Mouse (Mus musculus) right cerebral cortex, postnatal 36 days (tissue): ENCODE measurements around the gene Patl2.
A peak's percentile ranks its signal among the peaks of the same experiment; 100 is the strongest.
"Not testable (repeated sequence)": the region's sequence is repeated elsewhere in the genome, so short reads cannot be mapped to it uniquely, and the experiment has no call there.

Source experiments
- DNase-seq, 2 experiments: peaks; one replicate each; pipeline ENCODE4 v3.0.0; 2022; ENCODE audit warnings: low spot score in 2 of 2, mixed read lengths in 1 of 2

Patl2 gene

DNA sequence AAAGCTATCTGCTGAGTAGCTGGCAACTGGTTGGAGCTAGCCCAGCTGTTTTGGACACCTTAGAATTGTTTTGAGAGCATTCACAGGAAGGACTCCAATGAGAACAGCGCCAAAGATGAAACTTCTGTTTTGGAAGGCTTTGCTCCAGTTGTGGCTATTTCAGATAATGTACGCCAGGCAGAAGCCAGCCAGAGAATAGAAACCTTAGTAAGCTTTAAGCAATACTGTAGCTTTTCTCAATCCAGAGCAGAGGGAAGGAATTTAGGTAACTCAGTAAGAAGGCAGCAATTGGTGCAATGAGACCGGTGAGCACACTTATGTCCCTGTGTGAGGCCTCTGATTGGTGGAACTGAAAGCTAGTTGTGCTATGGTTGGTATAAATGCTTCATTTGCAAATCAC is 42.9 kb downstream of the Patl2 start:
- no peak for DNase-seq

DNA sequence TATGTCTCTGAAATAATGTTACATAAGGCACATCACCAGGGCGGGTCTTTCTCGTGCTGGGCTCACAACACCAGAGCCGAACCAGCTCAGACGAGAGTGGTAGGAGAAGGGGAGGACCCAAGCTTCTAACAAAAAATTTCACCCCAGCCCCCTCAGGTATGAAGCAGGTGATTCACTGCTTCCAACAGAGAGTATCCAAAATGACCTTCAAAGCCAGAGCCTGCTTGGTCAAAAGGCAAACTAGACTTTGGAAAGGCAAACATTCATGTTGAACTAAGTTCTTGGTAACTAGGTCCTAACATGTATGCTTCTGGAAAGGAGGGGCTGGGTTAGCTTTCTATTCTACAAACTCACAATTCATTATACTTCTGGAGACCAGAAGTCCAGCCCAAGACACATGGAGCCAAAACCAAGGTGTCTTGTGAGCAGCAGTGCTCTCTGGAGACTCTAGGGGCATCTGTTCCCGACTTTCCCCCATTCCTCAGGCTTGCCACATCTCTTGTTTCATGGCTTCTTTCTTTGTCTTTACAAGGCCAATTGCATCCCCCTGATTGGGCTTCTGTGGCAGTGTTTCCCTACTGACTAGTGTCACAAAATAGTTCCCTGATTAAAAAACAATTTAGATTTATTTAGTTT is 44.5 kb downstream of the Patl2 start:
- DNase-seq: no peak

DNA sequence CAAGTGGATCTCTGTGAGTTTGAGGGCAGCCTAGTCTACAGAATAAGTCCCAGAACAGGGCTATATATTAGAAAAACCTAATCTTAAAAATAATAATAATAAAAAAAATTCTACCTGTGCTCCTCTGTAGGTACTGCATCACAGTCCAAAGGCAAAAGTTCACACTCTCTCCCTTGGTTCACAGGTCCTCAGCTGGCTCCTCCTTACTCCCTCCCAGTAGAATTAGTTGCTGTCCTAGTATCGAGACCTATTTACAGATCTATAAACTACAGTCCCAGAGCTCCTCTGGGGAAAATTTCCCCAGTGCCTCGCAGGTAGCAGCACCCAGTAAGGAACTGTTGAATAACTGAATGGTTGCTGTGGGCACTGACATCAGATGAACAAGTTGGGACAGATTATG is 45.2 kb downstream of the Patl2 start:
- DNase-seq: no peak

DNA sequence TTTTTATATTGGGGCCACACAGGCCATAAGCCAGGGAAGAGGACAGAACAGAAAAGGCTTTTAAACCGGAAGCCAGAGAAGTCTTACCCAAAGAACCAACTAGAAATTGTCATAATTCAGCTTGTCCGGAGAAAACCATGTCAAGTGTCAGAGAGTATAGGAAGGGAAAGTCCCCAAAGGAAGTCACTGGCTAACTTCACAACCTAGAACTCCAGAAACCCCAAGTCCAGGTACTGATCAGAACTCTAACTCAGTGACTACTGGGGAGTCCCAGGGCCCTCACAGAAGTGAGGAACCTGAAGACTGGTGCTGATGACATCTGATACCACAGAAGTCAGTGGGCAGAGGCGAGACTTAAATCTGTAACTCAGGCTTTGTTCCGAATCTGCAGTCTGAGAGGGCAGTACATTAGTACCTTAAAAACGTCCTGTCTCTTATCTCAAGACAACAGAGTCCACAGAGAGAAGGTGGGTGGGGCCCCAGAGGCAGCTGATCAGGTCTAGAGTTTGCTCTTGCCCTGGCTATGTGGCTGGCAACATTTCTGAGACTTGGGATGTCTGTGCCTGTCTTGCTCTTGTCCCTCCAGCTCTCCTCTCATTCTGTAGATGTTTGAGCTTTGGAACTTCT is 48.0 kb downstream of the Patl2 start:
- no peak for DNase-seq

DNA sequence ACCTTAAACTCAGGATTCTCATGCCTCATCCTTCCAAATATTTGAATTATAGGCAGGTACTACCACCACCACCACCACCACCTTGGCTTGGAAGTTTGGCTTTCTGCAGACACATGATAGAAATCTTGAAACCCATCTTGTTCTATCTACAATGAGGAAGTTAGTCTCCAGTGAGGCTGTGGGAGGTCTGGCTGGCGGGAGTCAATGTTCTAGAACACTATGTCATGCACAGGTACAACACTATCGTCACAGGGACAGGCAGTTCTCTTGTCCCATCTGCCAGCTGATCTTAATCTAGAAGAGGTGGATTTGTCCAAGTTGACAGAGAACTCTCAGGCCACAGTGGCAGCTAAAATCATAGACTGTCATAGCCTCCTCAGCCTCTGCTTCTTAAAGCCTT is 53.4 kb downstream of the Patl2 start:
- no peak for DNase-seq

DNA sequence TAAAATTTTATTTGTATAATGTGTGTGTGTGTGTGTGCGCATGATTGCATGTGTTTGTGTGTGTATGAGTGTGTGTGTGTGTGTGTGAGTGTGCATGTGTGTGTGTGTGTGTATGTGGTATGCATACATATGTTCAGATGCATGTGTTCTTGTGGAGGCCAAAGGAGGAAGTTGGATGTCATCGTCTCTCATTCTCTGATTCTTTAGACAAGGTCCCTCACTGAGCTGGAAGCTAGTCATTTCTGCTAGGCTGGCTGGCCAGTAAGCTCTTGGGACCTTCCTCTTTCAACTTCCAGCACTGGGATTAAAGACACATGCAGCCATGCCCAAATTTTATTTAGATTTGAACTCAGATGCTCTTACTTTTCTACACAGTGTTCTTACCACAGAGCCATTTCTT is 53.9 kb downstream of the Patl2 start:
- no peak for DNase-seq

DNA sequence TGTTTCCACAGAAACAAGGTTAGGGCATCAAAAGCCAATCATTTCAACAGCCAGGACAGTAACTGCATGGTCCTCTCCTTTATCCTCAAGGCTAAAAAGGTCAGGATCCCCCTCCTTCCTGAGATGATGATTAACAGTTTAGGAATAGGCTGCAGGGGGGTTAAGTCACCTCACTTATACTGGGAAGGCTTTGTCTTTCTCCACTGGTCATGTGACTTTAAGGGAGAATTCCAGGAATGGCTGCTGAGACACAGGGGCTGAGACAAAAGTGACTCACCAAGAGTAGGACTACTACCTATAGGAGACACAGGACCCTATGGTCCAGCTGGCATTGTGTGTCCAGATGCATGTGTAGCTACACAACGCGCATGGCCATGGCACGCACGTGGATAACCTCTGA is 58.4 kb downstream of the Patl2 start:
- DNase-seq: no peak

DNA sequence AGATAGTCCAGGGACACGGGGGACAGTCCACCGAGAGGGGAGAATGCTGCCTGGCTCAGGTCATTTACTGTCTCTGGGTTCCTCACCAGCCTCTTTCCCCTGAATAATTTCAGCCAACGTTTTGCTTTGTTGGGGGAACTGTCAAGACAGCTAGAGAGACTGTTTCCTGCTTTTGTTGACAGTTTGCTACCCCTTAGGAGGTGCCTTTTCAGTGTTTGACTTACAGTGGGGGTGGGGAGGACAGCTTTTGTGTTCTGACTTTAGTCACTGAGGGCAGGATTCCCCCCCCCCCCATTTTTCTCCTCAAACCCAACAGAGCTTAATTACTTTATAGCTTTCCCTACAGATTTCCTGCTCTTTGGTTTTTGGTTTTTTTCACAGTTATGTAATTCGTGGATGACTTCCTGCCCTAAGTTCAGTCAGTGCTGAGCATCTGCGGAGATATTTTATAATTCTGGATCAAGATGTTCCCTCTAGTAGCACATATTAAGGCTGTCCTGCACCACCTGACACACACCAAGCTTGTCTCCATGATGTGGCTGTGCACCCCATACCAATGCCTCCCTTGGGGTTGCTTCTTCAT is 59.1 kb downstream of the Patl2 start:
- no peak for DNase-seq

DNA sequence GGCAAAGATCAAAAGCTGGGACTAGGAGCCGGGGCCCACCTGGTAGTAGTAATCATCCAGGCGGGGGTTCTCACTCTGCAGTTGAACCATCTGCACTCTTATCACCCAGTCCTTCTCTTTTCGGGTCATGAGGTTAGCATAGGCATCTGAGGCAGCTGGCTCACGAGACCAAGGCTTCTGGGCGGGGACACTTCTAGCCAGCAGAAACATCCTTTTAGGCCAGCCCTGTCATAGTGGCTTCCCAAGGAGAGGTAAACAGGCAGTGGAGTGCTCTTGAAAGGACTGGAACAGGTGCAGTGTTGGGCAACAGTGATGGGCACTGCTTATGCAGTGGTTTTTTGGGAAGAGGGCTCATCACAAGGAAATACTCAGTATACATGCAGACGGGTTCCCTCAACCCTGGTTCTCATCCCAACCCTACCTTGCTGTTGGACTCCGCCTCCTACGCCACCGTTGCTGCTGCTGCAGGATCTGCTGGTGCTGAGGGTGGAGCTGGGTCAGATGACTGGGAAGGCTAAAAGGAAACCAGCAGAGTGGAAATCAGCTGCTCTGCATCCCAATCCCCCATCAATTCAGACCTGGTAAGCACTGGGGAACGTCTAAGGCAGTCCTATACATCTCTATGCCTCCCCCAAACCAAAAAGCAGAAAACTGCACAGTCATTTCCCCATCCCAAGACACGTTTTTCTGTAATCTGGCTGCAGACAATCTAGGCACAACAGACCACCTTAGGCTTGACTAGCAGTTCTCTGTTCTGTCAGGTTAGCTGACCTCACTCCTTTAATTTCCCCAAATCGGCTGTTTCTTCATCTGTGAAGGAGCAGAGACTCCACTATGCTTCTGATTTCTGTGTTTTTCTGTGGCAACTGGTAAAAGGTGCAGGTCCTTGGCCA is 60.1 kb downstream of the Patl2 start:
- DNase-seq: no peak

DNA sequence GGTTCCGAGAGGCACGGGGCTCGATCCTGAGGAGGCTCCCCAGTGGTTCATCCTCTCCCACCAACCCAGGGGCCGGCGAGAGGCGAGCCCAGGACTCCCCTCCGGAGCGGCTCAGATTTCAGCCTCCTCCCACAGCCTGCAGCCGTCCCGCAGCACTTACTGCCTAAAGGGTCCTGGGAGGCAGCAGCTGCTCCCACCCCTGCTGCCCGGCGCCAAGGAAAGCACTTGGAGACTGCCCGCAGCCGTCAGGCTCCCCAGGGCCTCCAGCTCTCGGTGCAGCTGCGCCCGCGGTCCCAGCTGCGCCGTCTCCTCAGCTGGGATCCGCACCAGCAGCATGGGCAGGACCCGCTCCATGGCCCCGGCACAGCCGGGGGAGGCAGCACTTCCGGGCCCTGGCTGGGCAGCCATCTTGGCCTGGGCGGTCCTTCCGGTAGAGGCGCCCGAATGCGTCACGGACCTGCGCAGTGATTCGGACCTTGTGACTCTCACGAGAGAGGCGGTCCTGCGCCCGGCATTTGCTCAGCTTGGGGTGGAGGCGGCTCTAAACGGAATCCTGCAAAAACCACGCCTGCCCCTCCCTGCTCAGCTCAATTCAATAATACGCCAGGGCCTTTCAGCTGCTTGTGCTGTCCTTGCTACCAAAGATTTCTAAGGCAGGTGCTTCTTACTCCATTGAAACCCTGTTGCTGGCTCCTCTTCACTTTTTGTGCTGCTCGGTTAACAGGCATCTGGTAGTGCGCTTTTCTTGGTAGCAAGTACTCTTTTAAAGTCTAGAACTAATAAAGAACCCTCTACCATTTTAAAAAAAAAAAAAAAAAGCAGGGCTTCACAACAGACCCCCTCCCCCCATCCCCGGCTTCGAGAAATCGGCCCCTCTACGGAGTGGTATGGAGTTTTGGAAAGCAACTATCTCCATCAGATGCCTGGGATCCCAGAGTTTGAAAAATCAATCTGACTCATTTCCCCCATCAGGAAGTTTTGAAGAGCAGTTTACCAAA is 67.7 kb downstream of the Patl2 start, which contains the start of gene Spg11:
Gene Spg11 (minus strand): TSS at position 426 of the 998 bp plus-strand sequence.
- DNase-seq: peak; percentile 97 to 98

DNA sequence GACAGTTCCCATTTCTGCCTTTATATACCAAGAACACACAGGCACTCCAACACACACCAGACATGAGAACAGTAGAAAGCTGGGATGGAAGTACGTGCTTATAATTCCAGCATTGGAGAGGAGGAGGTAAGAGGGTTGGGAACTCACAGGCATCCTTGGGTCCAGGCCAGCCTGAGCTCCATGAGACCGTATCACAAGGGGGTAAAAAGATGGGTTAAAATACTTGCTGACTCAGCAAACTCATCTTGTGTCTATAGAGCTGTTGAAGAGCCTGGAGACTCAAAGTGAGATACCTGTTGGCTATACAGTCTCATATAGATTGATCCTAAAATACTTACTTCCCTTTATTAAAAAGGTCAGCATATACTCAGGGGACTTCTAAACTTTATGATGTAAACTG is 69.1 kb downstream of the Patl2 start:
- no peak for DNase-seq

DNA sequence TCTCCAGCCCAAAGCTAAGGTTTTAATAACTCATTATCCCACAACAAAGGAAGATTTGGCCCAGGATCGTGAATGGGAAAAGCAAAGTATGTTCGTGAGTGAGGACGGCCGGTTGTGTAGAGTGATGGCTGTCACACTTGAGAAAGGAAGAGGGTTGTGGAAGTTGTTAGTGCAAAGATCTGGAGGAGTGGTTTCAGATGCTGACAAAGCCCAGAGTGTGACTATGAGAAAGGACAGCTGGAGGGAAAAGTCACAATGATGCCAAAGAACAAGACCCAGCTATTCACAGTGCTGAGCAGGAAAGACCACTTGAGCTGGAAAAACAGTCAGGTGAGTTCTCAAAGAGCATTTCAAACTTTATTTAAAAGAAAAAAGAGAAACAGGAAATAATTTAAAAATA is 76.3 kb downstream of the Patl2 start:
- no peak for DNase-seq

DNA sequence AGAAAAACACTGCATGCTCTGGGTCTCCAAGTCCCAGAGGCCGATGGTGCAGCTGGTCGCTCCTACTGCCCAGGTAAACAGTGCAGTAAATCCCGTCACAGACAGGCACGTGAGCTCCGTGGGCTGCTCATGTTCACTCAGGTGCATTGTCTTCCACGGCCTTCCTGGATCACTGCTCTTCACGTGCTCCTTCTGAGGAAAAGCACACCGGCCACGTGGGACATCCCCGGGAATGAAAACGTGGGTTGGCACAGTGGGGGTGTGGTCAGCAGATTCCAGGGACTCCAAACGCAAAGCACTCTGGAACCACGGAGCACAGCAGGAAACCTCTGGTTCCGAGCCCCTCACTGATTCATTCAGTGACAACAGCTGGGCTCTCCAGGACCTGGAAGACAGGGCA is 77.9 kb downstream of the Patl2 start:
- DNase-seq: no peak

DNA sequence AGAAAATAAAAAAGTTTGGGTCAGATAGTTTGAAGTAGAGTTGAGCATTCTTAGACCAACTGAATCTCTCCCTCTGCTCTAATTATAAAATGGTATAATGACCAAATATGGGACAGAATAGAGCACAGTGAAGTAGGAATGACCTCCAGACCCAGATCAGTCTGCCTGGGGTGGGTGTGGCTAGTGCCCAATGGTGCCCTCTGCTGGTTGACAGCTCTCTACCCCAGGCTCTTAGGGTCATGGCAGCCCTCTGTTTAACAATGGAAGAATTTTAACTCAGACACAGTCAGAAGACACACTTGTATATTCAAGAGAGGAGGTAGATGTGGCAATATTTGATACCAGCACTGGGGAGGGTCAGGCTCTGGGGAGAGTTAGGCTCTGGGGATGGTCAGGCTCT is 83.9 kb downstream of the Patl2 start:
- no peak for DNase-seq

DNA sequence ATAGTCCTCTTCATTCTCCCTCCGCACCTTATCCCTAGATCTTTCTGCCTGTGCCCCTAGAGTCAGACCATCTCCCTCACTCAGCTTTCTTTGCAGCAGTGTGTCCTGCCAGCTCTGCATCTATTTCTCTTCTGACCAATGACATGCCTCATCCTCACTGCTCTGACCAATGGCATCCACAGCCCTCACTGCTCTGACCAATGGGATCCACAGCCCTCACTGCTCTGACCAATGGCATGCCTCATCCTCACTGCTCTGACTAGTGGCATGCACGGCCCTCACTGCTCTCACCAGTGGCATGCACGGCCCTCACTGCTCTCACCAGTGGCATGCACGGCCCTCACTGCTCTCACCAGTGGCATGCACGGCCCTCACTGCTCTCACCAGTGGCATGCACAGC is 88.3 kb downstream of the Patl2 start:
- not testable (repeated sequence) for DNase-seq

DNA sequence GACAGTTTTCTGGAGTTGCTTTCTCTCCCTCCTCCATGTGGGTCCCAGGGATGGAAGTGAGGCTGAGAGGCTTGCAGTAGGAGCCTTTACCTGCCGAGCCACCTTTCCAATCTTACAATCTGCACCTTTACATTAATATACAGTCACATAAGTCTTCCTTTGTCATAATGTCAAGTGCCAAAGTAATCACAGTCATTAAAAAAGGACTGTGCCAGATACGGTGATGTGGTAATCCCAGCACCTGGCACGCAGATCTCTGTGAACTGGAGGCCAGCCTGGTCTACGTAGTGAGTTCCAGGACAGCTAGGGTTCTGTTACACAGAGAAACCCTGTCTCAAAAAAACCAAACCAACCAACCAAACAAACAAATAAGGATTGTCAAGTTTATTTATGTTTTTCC is 92.1 kb downstream of the Patl2 start:
- no peak for DNase-seq

DNA sequence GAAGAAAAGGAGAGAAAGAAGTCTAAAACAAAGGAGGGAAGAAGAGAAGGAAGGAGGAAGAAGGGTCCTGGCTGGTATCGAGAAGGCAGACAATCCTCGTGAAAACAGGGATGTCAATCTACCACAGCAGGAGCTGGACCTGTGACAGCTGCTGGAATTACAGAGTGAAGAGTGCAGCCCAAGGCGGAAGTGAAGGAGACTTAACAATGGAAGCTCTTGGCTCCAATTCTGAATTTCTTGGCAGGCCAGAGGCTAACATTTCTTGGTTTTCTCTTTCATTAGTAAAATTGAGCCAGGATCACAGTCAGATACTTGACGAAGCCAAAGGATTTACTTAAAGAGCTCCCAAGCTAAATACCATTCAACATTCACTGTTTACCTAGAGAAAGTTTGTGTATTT is 99.5 kb downstream of the Patl2 start:
- DNase-seq: no peak

DNA sequence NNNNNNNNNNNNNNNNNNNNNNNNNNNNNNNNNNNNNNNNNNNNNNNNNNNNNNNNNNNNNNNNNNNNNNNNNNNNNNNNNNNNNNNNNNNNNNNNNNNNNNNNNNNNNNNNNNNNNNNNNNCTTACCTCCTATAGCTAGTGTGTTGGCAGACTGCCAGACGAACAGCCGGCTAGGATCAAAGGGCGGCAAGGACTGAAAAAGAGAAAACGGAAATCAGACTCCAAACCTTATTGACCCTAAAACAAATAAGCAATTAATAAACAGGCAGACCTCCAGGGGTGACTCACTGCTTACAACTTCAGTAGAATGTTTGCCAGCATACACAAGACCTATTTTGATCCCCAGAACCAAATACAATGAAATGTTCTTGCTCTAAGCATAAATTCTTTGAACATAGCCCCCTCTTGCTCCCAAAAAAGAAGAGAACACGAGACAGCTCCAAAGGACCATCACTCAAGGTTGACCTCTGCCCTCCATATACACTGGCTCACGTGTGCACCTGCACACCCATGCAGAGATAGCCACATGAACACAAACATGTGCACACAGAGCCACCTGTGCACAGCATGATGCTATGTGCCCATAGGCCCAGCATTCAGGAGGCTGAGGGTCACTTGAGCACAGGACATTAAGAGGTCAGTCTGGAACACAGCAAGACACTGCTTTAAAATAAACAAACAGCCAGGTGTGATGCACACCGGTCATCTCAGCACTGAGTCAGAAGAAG is 104.1 kb downstream of the Patl2 start:
- DNase-seq: no peak
